Mouse (Mus musculus): ENCODE measurements around the gene Gm21905.

- TF ChIP-seq POLR2A (IDR thresholded peaks at IDR 0.05; ENCODE audit: borderline replicate concordance, extremely low read depth, low read depth, low read length) (no peak), CTCF (IDR thresholded peaks at IDR 0.05; ENCODE audit: insufficient read depth, low read length) (no peak)
These were observed at the start of gene Gm21905 for GRCm38 (mm10) chr5:67946321-67946720.
